Mouse (Mus musculus): ENCODE data around the gene Tcap. TPM values are rescaled to one million over a fixed set of nuclear protein-coding genes. Genes with fewer than 3 reads are reported as not detected.

The Tcap gene
- total and polyA plus RNA-seq, 2 experiments from 2014 or later = not detected

DNA sequence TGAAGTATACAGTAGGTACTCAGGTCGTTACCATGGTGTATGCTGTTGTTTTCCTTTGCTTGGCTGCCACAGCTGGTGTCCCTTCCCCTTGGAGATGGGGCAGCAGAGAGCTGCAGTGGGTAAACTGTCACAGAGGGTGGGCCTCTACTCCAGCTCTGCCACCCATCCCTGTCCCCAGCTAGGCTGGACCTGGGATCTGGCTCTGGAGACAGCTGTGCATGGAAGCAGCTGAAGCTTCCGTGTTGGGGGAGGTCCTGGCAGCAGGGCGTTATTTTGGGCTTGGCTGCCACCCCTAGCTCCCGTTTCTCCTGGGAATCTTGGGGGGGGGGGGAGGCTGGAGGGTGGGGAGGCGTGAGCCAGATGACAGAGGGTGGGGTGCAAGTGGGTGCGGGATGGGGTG is 34.7 kb downstream of the Tcap start:
- 72% methylated on average over 6 of the region's 6 CpGs for WGBS
- Histone ChIP-seq H3K27me3 (ENCODE audit: insufficient read depth, low read length) (no peaks in the 10 kb centered on the region), H3K4me2 (ENCODE audit: low read depth) (no peak overlapping the region), H3K4me3 (ENCODE audit: low read depth, low read length) (no peak overlapping the region), H3K9ac (no peak overlapping the region), H3K4me1 (ENCODE audit: insufficient read depth) (no peaks in the 10 kb centered on the region), H3K9me3 (ENCODE audit: low read length) (no peaks in the 10 kb centered on the region), H3K36me3 (ENCODE audit: insufficient read depth) (no peaks in the 10 kb centered on the region), H3K27ac (ENCODE audit: low read depth, low read length) (no peak overlapping the region)
- DNase-seq (no peak), ATAC-seq (no peak)
- TF ChIP-seq CTCF (IDR thresholded peaks at IDR 0.05; ENCODE audit: low read depth) = no peak

DNA sequence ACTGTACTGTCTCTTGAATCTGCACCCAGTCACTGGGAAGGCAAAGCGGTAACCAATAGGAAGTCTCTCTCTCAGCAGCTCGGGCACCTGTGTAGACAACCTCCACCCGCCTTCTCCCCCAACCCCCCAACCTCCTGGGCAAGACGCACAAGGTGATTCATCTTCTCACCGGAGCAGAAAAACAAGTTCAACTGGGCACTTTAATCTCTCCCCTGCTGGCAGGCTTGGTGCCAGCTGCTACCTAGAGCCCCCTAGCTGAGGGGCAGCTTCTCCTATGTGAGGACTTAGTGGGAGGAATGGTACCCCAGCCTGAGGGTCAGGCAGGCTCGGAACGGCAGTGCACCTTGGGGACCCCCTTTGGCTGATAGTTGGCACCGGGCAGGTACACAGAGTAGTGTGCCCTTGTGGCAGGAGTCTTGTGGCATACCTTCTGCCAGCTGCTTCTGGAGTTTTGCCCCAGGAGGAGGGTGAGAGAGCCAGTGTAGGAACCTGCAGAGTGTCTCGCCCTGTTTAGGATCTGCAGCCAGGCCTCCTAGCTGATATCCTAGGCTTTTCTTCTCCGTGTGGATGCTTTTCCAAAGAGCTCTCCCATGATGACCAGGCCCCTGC is 35.4 kb downstream of the Tcap start:
- TF ChIP-seq CTCF (IDR thresholded peaks at IDR 0.05; ENCODE audit: low read depth) = no peak
- H3K9me3 ChIP-seq (ENCODE audit: low read length) = no peaks in the 10 kb centered on the region
- no peak overlapping the region for H3K9ac ChIP-seq
- 81% methylated on average over 10 of the region's 10 CpGs for WGBS
- no peaks in the 10 kb centered on the region for H3K27me3 ChIP-seq (ENCODE audit: insufficient read depth, low read length)
- H3K27ac ChIP-seq (ENCODE audit: low read depth, low read length) = no peak overlapping the region
- no peak overlapping the region for H3K4me3 ChIP-seq (ENCODE audit: low read depth, low read length)
- H3K36me3 ChIP-seq (ENCODE audit: insufficient read depth) = no peaks in the 10 kb centered on the region
- no peak overlapping the region for H3K4me2 ChIP-seq (ENCODE audit: low read depth)
- ATAC-seq (no peak), DNase-seq (no peak)
- H3K4me1 ChIP-seq (ENCODE audit: insufficient read depth) = no peaks in the 10 kb centered on the region

GRCm38 (mm10) chr11:98426592-98426991 is 43.0 kb downstream of the Tcap start:
- no peak overlapping the region for H3K4me2 ChIP-seq (ENCODE audit: low read depth)
- TF ChIP-seq CTCF (IDR thresholded peaks at IDR 0.05; ENCODE audit: low read depth) = no peak
- DNase-seq (no peak), ATAC-seq (no peak)
- no peak overlapping the region for H3K9ac ChIP-seq
- no peaks in the 10 kb centered on the region for H3K9me3 ChIP-seq (ENCODE audit: low read length)
- H3K36me3 ChIP-seq (ENCODE audit: insufficient read depth) = no peaks in the 10 kb centered on the region
- no peak overlapping the region for H3K4me3 ChIP-seq (ENCODE audit: low read depth, low read length)
- WGBS = 96% methylated on average over 7 of the region's 7 CpGs
- H3K27me3 ChIP-seq (ENCODE audit: insufficient read depth, low read length) = no peaks in the 10 kb centered on the region
- H3K27ac ChIP-seq (ENCODE audit: low read depth, low read length) = no peak overlapping the region
- no peaks in the 10 kb centered on the region for H3K4me1 ChIP-seq (ENCODE audit: insufficient read depth)

DNA sequence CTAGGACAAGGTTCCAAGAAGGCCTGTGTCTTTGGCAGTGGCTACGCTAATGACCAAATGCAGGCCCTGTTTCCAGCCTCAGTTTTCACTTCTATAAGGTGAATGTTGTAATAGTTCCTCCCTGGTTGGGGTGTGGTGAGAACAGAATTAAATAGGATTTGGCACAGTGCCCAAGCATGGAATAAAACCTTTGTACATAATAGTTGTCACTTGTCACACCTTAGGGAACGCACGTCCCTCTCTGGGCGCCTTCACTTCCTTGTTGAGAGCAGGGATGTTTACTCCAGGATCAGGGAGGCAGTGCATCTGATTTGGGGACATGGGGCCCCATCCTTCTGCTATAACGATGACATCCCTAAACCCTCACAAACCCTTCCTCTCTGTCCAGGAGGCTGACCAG is 44.8 kb downstream of the Tcap start:
- no peak for TF ChIP-seq CTCF (IDR thresholded peaks at IDR 0.05; ENCODE audit: low read depth)
- Histone ChIP-seq H3K4me3 (ENCODE audit: low read depth, low read length) (no peak overlapping the region), H3K4me1 (ENCODE audit: insufficient read depth) (no peaks in the 10 kb centered on the region), H3K9me3 (ENCODE audit: low read length) (no peaks in the 10 kb centered on the region), H3K9ac (no peak overlapping the region), H3K36me3 (ENCODE audit: insufficient read depth) (no peaks in the 10 kb centered on the region), H3K27ac (ENCODE audit: low read depth, low read length) (no peak overlapping the region), H3K27me3 (ENCODE audit: insufficient read depth, low read length) (no peaks in the 10 kb centered on the region), H3K4me2 (ENCODE audit: low read depth) (no peak overlapping the region)
- ATAC-seq = no peak
- no peak for DNase-seq
- WGBS = 65% methylated on average over 5 of the region's 5 CpGs

GRCm38 (mm10) chr11:98431743-98432502 is 48.3 kb downstream of the Tcap start:
- 79% methylated on average over 9 of the region's 9 CpGs for WGBS
- no peak for TF ChIP-seq CTCF (IDR thresholded peaks at IDR 0.05; ENCODE audit: low read depth)
- no peak overlapping the region for H3K9ac ChIP-seq
- no peak overlapping the region for H3K27ac ChIP-seq (ENCODE audit: low read depth, low read length)
- ATAC-seq (no peak), DNase-seq (no peak)
- no peaks in the 10 kb centered on the region for H3K9me3 ChIP-seq (ENCODE audit: low read length)
- H3K4me1 ChIP-seq (ENCODE audit: insufficient read depth) = no peaks in the 10 kb centered on the region
- no peak overlapping the region for H3K4me2 ChIP-seq (ENCODE audit: low read depth)
- H3K36me3 ChIP-seq (ENCODE audit: insufficient read depth) = peaks cover 5% of the 10 kb centered on the region; the same call in 1 of the 2 replicates
- no peak overlapping the region for H3K4me3 ChIP-seq (ENCODE audit: low read depth, low read length)
- H3K27me3 ChIP-seq (ENCODE audit: insufficient read depth, low read length) = no peaks in the 10 kb centered on the region

Other genes starting within 250 kb of the Tcap start
- gene Fbxl20, start 233.4 kb upstream of the Tcap start, total RNA-seq (2014; rRNA removed) = 22.9 and 23.4 TPM in 2 replicates
- gene Fbxl20, start 233.4 kb upstream of the Tcap start, polyA plus RNA-seq (2015; fragmentation: Nextera tagmentation; extraction: Ambion mirVana) = 9.1 and 12.5 TPM in 2 replicates
- gene Med1, start 190.5 kb upstream of the Tcap start, total RNA-seq (2014; rRNA removed) = 30.2 and 35.5 TPM in 2 replicates
- gene Med1, start 190.5 kb upstream of the Tcap start, polyA plus RNA-seq (2015; fragmentation: Nextera tagmentation; extraction: Ambion mirVana) = 44.9 and 56.4 TPM in 2 replicates
- gene Cdk12, start 180.8 kb upstream of the Tcap start, total RNA-seq (2014; rRNA removed) = 35.5 and 36.0 TPM in 2 replicates
- 2.8 and 4.5 TPM in 2 replicates for gene Cdk12, start 180.8 kb upstream of the Tcap start, polyA plus RNA-seq (2015; fragmentation: Nextera tagmentation; extraction: Ambion mirVana)
- gene Neurod2, start 54.2 kb upstream of the Tcap start, total RNA-seq (2014; rRNA removed) = 133 and 140 TPM in 2 replicates
- 74.9 and 77.3 TPM in 2 replicates for gene Neurod2, start 54.2 kb upstream of the Tcap start, polyA plus RNA-seq (2015; fragmentation: Nextera tagmentation; extraction: Ambion mirVana)
- gene Ppp1r1b, start 35.4 kb upstream of the Tcap start, total RNA-seq (2014; rRNA removed) = 19.4 and 32.5 TPM in 2 replicates
- gene Ppp1r1b, start 35.4 kb upstream of the Tcap start, polyA plus RNA-seq (2015; fragmentation: Nextera tagmentation; extraction: Ambion mirVana) = 91.4 and 121 TPM in 2 replicates
- gene Stard3, start 25.4 kb upstream of the Tcap start, total RNA-seq (2014; rRNA removed) = 36.2 and 39.4 TPM in 2 replicates
- gene Stard3, start 25.4 kb upstream of the Tcap start, polyA plus RNA-seq (2015; fragmentation: Nextera tagmentation; extraction: Ambion mirVana) = 31.6 and 32.2 TPM in 2 replicates
- 1.0 and 1.8 TPM in 2 replicates for gene Pnmt, start 2.6 kb downstream of the Tcap start, total RNA-seq (2014; rRNA removed)
- gene Pnmt, start 2.6 kb downstream of the Tcap start, polyA plus RNA-seq (2015; fragmentation: Nextera tagmentation; extraction: Ambion mirVana) = 1.7 and 3.5 TPM in 2 replicates
- 10.9 and 11.0 TPM in 2 replicates for gene Pgap3, start 16.7 kb downstream of the Tcap start, total RNA-seq (2014; rRNA removed)
- 7.1 and 7.6 TPM in 2 replicates for gene Pgap3, start 16.7 kb downstream of the Tcap start, polyA plus RNA-seq (2015; fragmentation: Nextera tagmentation; extraction: Ambion mirVana)
- 3.8 and 4.9 TPM in 2 replicates for gene Erbb2, start 28.7 kb downstream of the Tcap start, total RNA-seq (2014; rRNA removed)
- gene Erbb2, start 28.7 kb downstream of the Tcap start, polyA plus RNA-seq (2015; fragmentation: Nextera tagmentation; extraction: Ambion mirVana) = 2.4 and 3.7 TPM in 2 replicates
- 73.1 and 105 TPM in 2 replicates for gene Mien1, start 55.2 kb downstream of the Tcap start, total RNA-seq (2014; rRNA removed)
- 272 and 326 TPM in 2 replicates for gene Mien1, start 55.2 kb downstream of the Tcap start, polyA plus RNA-seq (2015; fragmentation: Nextera tagmentation; extraction: Ambion mirVana)
- gene Grb7, start 62.6 kb downstream of the Tcap start, total RNA-seq (2014; rRNA removed) = 1.2 and 2.1 TPM in 2 replicates
- gene Grb7, start 62.6 kb downstream of the Tcap start, polyA plus RNA-seq (2015; fragmentation: Nextera tagmentation; extraction: Ambion mirVana) = 0.88 and 1.3 TPM in 2 replicates
- 0.14 and 0.15 TPM in 2 replicates for gene Ikzf3, start 162.2 kb downstream of the Tcap start, total RNA-seq (2014; rRNA removed)
- 0.21 and 0.23 TPM in 2 replicates for gene Ikzf3, start 162.2 kb downstream of the Tcap start, polyA plus RNA-seq (2015; fragmentation: Nextera tagmentation; extraction: Ambion mirVana)
- not detected in 2 replicates for gene Zpbp2, start 167.3 kb downstream of the Tcap start, total RNA-seq (2014; rRNA removed)
- gene Zpbp2, start 167.3 kb downstream of the Tcap start, polyA plus RNA-seq (2015; fragmentation: Nextera tagmentation; extraction: Ambion mirVana) = not detected in 2 replicates
- gene Ormdl3, start 203.6 kb downstream of the Tcap start, total RNA-seq (2014; rRNA removed) = 99.8 and 115 TPM in 2 replicates
- gene Ormdl3, start 203.6 kb downstream of the Tcap start, polyA plus RNA-seq (2015; fragmentation: Nextera tagmentation; extraction: Ambion mirVana) = 114 and 119 TPM in 2 replicates
- not detected in 2 replicates for gene Lrrc3c, start 214.5 kb downstream of the Tcap start, total RNA-seq (2014; rRNA removed)
- gene Lrrc3c, start 214.5 kb downstream of the Tcap start, polyA plus RNA-seq (2015; fragmentation: Nextera tagmentation; extraction: Ambion mirVana) = not detected in 2 replicates
- gene Gm12355, start 241.8 kb downstream of the Tcap start, total RNA-seq (2014; rRNA removed) = 0.29 TPM in 1 of 2 replicates, not detected in the other
- 0.68 and 0.98 TPM in 2 replicates for gene Gm12355, start 241.8 kb downstream of the Tcap start, polyA plus RNA-seq (2015; fragmentation: Nextera tagmentation; extraction: Ambion mirVana)
- not detected in 2 replicates for gene Gsdma3, start 242.5 kb downstream of the Tcap start, total RNA-seq (2014; rRNA removed)
- not detected in 2 replicates for gene Gsdma3, start 242.5 kb downstream of the Tcap start, polyA plus RNA-seq (2015; fragmentation: Nextera tagmentation; extraction: Ambion mirVana)